Mouse (Mus musculus) liver, embryonic 14.5 days (tissue): ENCODE data around the gene Amotl2.
A peak's percentile ranks its signal among the peaks of the same experiment; 100 is the strongest.

ENCODE experiments used
- CTCF ChIP-seq: IDR thresholded peaks from 2 replicates; pipeline ENCODE4 v1.5.1; 2016; ENCODE audit warnings: antibody characterized with exemption, low read depth, control low read depth
- EP300 ChIP-seq: IDR thresholded peaks from 2 replicates; pipeline ENCODE4 v1.6.1; 2016; ENCODE audit warnings: antibody characterized with exemption, low read depth

DNA sequence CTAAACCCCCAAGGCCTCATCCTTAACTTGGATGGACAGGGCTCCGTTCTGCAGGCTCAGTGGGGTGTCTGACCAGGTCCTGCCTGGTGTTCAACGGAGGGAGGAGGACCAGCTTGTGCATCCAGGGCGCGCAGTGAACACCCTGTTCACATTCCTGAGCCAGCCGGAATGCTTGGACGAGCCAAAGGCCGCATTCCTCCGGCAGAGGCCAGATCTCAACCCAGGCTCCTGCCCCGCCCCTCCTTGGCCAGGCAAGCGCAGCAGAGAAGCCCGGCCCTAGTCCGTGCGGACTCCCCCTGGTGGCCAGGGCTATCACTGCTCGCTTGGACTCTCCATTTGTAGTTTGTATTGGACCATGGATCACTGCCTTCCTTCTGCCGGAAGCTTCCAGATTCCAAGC lies 63.0 kb downstream of the Amotl2 start:
- peak; percentile 91 for TF ChIP-seq CTCF
- TF ChIP-seq EP300, result no peak
